Mouse (Mus musculus) erythroid progenitor cell, adult 5-6 weeks (primary cell): ENCODE measurements around the gene Gm20388. TPM values are rescaled to one million over a fixed set of nuclear protein-coding genes. Genes with fewer than 3 reads are reported as not detected.

ENCODE experiments used
- ATAC-seq: replicated peaks from 2 replicates; pipeline ENCODE4 v1.8.0; 2016; ENCODE audit warnings: moderate number of reproducible peaks, mild to moderate bottlenecking, moderate TSS enrichment, inconsistent platforms; ENCODE audit not compliant: poor library complexity, low FRiP score, severe bottlenecking
- total RNA-seq, 2 experiments: library from RNA; stranded (forward) in 1 of 2; stranded (reverse) in 1 of 2; fragments of 150-400 nt in 1 of 2; fragments of 186-747, 209-891 nt in 1 of 2; gene quantifications; 2 replicates each; pipeline versions ENCODE4 v1.2.3 to v1.2.4; 2015 to 2017; ENCODE audit warnings: low replicate concordance in 2 of 2

Gm20388 gene
- total RNA-seq, 2 experiments from 2014 or later: 4.2 TPM; not detected in 1

DNA sequence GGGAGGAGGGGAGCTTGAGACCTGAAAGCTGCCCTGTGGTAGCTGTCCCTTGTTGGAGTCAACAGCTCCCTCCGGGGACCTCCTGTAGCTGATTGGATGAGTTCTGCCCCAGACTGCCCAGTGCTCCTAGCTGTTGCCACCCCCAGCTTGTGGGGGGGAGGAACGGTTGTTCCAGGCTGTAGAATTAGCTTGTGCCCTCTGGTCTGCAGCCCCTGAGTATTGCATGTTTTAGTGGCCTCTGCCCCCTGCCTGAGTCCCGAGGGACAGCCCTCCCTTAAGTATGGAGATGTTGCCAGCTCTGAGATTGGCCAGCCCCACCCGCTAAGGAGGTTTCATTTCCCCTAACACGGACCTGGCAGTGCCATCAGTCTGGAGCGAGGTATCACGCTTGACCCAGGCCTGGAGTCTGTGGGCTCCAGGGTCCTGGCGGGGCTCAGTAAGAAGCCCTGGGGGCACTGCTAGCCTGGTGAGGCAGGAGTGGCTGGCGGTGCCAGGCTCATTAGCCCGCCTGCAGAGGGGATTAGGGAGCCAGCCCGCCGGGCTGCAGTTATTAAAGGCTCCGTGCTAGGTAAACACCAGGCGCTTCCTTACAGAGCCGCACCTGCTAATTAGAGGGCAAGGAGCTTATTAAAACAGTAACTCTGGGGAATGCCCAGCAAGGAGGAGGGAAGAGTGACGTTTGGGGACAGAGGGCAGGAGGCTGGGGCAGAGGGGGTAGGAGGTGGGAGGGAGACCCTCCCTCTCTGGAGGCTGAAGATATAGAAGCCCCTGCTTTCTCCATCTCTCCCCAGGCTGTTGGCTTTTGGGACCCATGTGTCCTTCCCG is 424.8 kb downstream of the Gm20388 start:
- 0 out of 2 replicates have a peak, but pooled peaks have one; percentile 25 for ATAC-seq

DNA sequence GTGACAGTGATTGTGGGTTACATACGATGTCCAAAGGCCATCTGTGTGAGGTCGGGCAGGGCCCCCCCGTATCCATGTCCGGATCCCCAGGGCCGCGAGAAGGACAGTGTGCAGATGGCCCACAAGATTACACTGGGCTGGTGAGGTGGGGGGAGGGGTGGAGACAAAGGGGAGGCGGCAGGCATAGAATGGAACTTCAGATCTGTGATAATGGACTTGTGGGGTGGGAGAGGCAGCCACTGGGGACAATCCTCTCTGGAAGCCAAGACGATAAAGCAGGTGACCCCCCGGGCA is 425.4 kb downstream of the Gm20388 start:
- no peak for ATAC-seq

- ATAC-seq: no peak
Observed at GRCm38 (mm10) chr8:120336909-120337555, 426.4 kb downstream of the Gm20388 start.

- ATAC-seq: no peak
Observed at GRCm38 (mm10) chr8:120337627-120338026, 427.0 kb downstream of the Gm20388 start.

- ATAC-seq: no peak
Observed at GRCm38 (mm10) chr8:120338678-120339077, 428.0 kb downstream of the Gm20388 start.

DNA sequence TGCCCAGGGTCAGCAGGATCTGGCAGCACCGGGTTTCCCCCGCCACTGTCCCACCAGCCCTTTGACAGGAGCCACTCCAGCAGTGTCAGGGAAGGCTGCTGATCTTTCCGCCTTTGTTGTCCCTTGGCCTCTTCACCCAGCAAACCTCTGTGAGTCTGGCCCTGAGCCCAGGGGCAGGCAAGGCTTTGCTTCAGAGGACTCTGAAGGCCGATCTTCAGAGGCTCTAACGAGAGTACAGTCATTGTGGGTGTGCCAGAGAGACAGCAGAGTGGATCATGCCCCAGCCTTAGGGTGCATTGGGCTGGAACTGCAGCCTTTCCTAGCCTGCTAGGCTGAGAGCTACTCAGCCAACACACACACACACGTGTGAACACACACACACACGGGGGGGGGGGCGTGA is 429.1 kb downstream of the Gm20388 start:
- no peak for ATAC-seq

DNA sequence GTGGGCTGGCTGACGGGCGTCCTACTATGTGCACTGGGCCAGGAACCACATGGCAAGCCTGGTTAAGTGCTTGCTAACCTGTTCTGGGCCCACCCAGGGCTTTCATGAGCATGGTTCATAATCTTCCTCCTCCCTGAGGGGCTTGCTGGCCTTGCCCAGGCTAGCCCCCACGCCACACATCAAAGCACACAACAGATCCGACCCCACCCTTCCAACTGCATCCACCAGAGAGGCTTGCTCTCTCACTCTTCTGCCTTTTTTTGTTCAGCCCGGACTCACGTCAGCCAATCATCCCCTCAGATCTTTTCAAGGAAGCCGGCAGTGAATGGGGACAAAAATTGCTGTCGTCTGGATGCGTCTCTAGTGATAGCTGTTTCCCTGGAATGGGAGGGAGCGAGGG is 430.5 kb downstream of the Gm20388 start:
- ATAC-seq: no peak

GRCm38 (mm10) chr8:120342847-120343548 is 432.4 kb downstream of the Gm20388 start:
- no peak for ATAC-seq

DNA sequence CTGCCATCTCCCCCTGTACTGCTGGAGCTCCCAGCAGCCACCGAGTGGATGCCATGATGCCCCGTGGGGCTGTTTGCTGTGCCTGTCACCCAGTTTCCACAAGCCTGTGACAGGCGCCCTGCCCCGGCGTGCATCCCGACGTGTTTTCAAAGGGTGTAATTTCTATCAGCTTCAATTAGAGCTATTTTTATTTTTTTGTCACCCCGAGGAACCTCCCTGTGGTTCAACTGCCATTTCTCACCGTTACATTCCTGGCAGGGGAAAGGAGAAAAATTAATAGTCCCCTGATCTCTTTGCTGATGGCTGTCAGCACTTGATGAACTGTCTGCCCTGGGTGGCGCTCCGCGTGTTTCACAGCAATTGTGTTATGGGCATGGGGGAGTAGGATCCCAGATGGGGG is 432.9 kb downstream of the Gm20388 start:
- ATAC-seq: no peak

DNA sequence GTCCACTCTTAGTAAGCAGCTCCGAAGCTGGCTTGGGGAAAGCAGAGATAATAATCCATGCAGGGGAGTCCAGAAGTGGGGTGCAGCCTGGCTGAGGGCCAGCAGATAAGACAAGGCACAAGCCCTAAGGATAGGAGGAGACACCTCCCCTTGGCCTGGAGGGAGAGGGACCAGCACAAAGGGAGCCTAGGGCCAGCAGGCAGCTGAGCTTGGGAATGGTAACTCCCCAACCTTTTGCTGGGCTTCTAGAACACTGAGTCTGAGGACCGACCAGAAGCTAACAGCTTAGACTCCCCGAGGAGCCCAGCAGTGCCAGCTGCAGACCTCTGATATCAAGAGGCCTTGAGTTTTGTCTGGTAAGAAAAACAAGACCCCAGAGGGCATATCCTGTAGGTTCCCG is 433.5 kb downstream of the Gm20388 start:
- ATAC-seq: no peak

- ATAC-seq: no peak
Observed at GRCm38 (mm10) chr8:120344583-120344982, 433.9 kb downstream of the Gm20388 start.

GRCm38 (mm10) chr8:120347734-120348341 is 437.2 kb downstream of the Gm20388 start:
- ATAC-seq: no peak

DNA sequence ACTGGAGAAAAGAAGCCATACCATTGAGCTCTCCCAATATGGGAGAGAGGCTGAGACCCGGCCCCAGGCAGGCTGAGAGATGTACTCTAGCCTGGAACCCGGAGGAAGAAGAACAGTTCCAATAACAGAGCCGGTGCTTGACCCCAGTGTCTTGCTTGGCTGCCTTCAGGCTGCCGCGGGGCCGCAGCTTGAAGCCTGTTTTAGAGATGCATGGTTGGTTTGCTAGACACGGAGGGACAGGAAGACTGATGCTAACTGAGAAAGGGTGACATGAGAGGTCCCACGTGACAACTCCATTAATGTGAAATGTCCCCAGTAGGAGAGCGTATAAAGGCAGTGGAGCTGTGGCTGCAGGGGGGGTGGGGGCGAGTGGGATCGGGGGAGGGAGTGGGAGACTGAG is 438.3 kb downstream of the Gm20388 start:
- no peak for ATAC-seq

GRCm38 (mm10) chr8:120351332-120352071 is 440.9 kb downstream of the Gm20388 start:
- no peak for ATAC-seq

- no peak for ATAC-seq
Observed at GRCm38 (mm10) chr8:120352096-120352495, 441.5 kb downstream of the Gm20388 start.

- ATAC-seq: no peak
Observed at GRCm38 (mm10) chr8:120356067-120356466, 445.4 kb downstream of the Gm20388 start.

DNA sequence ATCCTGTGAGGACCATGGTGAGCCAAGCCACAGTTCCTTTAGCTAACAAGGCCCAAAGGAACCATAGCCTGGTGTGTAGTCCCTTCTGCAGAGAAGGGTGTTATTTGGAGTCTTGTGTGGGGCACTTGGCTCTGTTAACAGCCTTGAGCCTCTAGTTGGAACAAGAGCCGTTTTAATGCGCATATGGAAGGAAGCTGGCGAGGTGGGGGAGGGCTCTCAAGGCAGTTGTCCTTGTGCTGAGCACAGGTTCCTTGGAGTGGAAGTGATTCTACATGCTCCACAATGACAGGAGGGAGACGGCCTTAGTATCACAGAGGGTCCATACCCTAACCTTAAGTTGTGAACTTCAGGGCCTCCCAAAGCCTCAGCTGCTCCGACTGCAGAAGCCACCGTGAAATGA is 446.9 kb downstream of the Gm20388 start:
- ATAC-seq: no peak

GRCm38 (mm10) chr8:120361301-120361700 is 450.7 kb downstream of the Gm20388 start:
- ATAC-seq: no peak

- no peak for ATAC-seq
Observed at GRCm38 (mm10) chr8:120363552-120364071, 453.0 kb downstream of the Gm20388 start.
